Mouse (Mus musculus): Measurements from ENCODE around the gene Ano10. TPM values are rescaled to one million over a fixed set of nuclear protein-coding genes. Genes with fewer than 3 reads are reported as not detected.

The Ano10 gene
- total and polyA plus RNA-seq, 3 experiments: 3.2 to 26.8 (median 8.3) TPM

GRCm38 (mm10) chr9:122155193-122155592 is 139.0 kb downstream of the Ano10 start:
- Histone ChIP-seq H3K27me3 (ENCODE audit: insufficient read depth, low read length) (no peaks in the 10 kb centered on the region), H3K9me3 (replicated peaks) (peaks cover 4% of the 10 kb centered on the region), H3K36me3 (replicated peaks) (peaks cover 66% of the 10 kb centered on the region), H3K4me1 (ENCODE audit: insufficient read depth, low read depth, low read length) (no peaks in the 10 kb centered on the region), H3K4me3 (ENCODE audit: low read depth, low read length) (no peak overlapping the region)
- no peak for TF ChIP-seq POLR2AphosphoS5 (IDR thresholded peaks at IDR 0.05; ENCODE audit: insufficient replicate concordance, low read depth, low read length)
- no peak for TF ChIP-seq GATA2 (IDR thresholded peaks at IDR 0.05; ENCODE audit: borderline replicate concordance, low read depth, low read length)
- no peak for TF ChIP-seq TAL1 (conservative IDR thresholded peaks at IDR 0.05; ENCODE audit: low read depth, low read length)
- TF ChIP-seq GATA1 (IDR thresholded peaks at IDR 0.05; ENCODE audit: borderline replicate concordance, low read length): no peak
- TF ChIP-seq CTCF (IDR thresholded peaks at IDR 0.05; ENCODE audit: low read depth, low read length): no peak
- ATAC-seq (ENCODE audit: extremely low read depth, insufficient number of reproducible peaks, low FRiP score, poor library complexity, severe bottlenecking): no peak
- DNase-seq (ENCODE audit: low spot score): no peak

DNA sequence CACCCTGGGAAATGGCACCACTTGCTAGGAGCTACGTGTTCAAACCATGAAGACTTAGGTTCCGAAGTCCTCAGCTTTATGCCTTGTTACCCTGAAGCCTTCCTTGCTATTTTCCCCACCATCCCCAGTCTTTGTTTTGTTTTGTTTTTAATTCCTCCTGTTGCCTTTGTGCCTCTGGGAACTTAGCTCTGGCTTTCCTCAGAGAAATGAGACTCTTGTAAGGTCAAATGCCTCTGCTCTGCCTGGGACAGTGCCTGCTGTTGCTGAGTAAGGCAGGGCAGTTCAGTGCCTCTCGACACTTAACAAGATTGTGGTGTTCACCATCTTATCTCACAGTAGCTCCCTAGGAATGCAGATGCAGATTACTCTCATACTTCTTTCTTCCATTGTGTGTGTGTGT is 140.8 kb downstream of the Ano10 start:
- DNase-seq (ENCODE audit: low spot score) (no peak), ATAC-seq (ENCODE audit: extremely low read depth, insufficient number of reproducible peaks, low FRiP score, poor library complexity, severe bottlenecking) (no peak)
- H3K9me3 ChIP-seq (replicated peaks): peaks cover 4% of the 10 kb centered on the region
- no peak overlapping the region for H3K4me3 ChIP-seq (ENCODE audit: low read depth, low read length)
- no peak for TF ChIP-seq POLR2AphosphoS5 (IDR thresholded peaks at IDR 0.05; ENCODE audit: insufficient replicate concordance, low read depth, low read length)
- TF ChIP-seq CTCF (IDR thresholded peaks at IDR 0.05; ENCODE audit: low read depth, low read length): no peak
- no peak for TF ChIP-seq TAL1 (conservative IDR thresholded peaks at IDR 0.05; ENCODE audit: low read depth, low read length)
- TF ChIP-seq GATA1 (IDR thresholded peaks at IDR 0.05; ENCODE audit: borderline replicate concordance, low read length): no peak
- TF ChIP-seq GATA2 (IDR thresholded peaks at IDR 0.05; ENCODE audit: borderline replicate concordance, low read depth, low read length): no peak
- peaks cover 60% of the 10 kb centered on the region for H3K36me3 ChIP-seq (replicated peaks)
- H3K27me3 ChIP-seq (ENCODE audit: insufficient read depth, low read length): no peaks in the 10 kb centered on the region
- H3K4me1 ChIP-seq (ENCODE audit: insufficient read depth, low read depth, low read length): no peaks in the 10 kb centered on the region

DNA sequence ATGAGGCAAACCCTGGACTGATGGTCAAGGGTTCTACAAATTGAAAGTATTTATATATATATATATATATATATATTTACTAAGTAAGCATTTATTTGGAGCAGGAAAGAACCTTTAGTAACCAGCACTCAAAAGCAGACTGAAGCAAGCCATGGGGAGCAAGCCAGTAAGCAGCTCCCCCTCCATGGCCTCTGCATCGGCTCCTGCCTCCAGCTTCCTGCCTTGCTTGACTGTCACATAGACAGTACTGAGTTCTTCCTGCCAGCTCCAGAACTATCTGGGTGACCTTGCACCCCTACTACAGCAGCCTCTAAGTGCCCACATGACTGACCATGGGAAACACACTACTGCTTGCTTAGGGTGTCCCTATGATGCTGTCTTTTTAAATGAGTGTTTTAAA is 141.7 kb downstream of the Ano10 start:
- DNase-seq (ENCODE audit: low spot score) (no peak), ATAC-seq (ENCODE audit: extremely low read depth, insufficient number of reproducible peaks, low FRiP score, poor library complexity, severe bottlenecking) (no peak)
- TF ChIP-seq GATA1 (IDR thresholded peaks at IDR 0.05; ENCODE audit: borderline replicate concordance, low read length) (no peak), TAL1 (conservative IDR thresholded peaks at IDR 0.05; ENCODE audit: low read depth, low read length) (no peak), CTCF (IDR thresholded peaks at IDR 0.05; ENCODE audit: low read depth, low read length) (no peak), GATA2 (IDR thresholded peaks at IDR 0.05; ENCODE audit: borderline replicate concordance, low read depth, low read length) (no peak)
- Histone ChIP-seq H3K4me1 (ENCODE audit: insufficient read depth, low read depth, low read length) (no peaks in the 10 kb centered on the region), H3K36me3 (replicated peaks) (peaks cover 52% of the 10 kb centered on the region), H3K9me3 (replicated peaks) (peaks cover 4% of the 10 kb centered on the region), H3K4me3 (ENCODE audit: low read depth, low read length) (no peak overlapping the region), H3K27me3 (ENCODE audit: insufficient read depth, low read length) (no peaks in the 10 kb centered on the region)

DNA sequence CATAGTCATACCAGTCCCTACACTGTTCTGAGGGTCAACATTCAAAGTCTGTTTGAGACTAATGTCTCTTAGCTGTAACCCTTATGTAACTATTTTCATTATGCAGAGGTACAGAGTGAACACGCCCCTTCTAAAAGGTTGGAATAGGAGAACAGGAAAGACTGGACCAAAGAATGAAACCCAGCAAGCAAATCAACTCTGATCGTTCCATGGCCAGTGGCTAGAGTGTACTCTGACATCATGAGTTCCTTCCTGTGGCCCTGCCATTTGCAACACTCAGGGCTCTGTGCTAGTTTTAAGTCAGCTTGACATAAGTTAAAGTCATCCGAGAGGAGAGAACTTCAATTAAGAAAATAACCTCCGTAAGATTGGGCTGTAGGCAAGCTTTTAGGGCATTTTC is 142.2 kb downstream of the Ano10 start:
- peaks cover 4% of the 10 kb centered on the region for H3K9me3 ChIP-seq (replicated peaks)
- H3K27me3 ChIP-seq (ENCODE audit: insufficient read depth, low read length): no peaks in the 10 kb centered on the region
- H3K4me1 ChIP-seq (ENCODE audit: insufficient read depth, low read depth, low read length): no peaks in the 10 kb centered on the region
- no peak for TF ChIP-seq CTCF (IDR thresholded peaks at IDR 0.05; ENCODE audit: low read depth, low read length)
- no peak for TF ChIP-seq POLR2AphosphoS5 (IDR thresholded peaks at IDR 0.05; ENCODE audit: insufficient replicate concordance, low read depth, low read length)
- no peak for TF ChIP-seq TAL1 (conservative IDR thresholded peaks at IDR 0.05; ENCODE audit: low read depth, low read length)
- no peak for TF ChIP-seq GATA1 (IDR thresholded peaks at IDR 0.05; ENCODE audit: borderline replicate concordance, low read length)
- no peak for TF ChIP-seq GATA2 (IDR thresholded peaks at IDR 0.05; ENCODE audit: borderline replicate concordance, low read depth, low read length)
- DNase-seq (ENCODE audit: low spot score): no peak
- ATAC-seq (ENCODE audit: extremely low read depth, insufficient number of reproducible peaks, low FRiP score, poor library complexity, severe bottlenecking): no peak
- H3K36me3 ChIP-seq (replicated peaks): peaks cover 48% of the 10 kb centered on the region
- no peak overlapping the region for H3K4me3 ChIP-seq (ENCODE audit: low read depth, low read length)

DNA sequence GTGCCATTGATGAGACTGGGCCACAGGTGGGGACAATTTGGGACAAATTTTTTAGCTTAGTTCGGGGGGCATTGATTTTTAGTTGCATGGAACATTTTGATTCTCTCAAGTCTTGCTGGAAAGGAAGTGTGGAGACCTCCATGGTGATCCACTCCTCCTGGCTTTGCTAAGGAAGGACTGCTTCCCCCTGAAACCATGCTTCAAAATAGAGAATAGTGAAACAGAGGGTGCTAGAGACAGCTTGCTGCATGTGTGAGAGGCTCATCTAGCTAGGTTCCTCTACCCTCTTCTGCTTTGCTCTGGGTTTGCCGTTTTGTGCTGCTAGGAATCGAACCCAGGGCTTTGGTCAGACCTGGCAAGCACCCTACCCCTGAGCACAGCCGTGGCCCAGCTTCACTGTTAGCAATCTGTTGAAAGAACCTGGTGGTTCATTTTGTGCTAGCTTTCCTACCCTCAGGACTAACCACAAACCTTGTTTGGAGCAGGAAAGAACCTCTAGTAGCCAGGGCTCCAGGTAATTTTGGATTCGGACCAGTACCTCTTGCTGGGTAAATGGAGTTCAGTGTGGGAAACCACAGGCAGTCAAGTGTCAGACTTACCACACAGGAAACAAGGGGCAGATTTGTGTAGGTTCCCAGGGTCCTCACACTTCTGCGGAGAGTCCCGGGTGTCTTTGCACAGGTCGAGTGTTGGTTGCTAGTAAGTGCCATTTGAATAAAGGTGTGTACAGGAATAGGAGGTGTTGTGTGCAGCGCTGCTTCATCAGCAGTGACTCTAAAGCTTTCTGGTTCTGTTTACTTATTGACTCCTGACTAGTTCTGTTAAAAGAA is 144.0 kb downstream of the Ano10 start:
- no peaks in the 10 kb centered on the region for H3K9me3 ChIP-seq (replicated peaks)
- TF ChIP-seq POLR2AphosphoS5 (IDR thresholded peaks at IDR 0.05; ENCODE audit: insufficient replicate concordance, low read depth, low read length): no peak
- no peak for TF ChIP-seq CTCF (IDR thresholded peaks at IDR 0.05; ENCODE audit: low read depth, low read length)
- TF ChIP-seq TAL1 (conservative IDR thresholded peaks at IDR 0.05; ENCODE audit: low read depth, low read length): no peak
- no peak for TF ChIP-seq GATA1 (IDR thresholded peaks at IDR 0.05; ENCODE audit: borderline replicate concordance, low read length)
- TF ChIP-seq GATA2 (IDR thresholded peaks at IDR 0.05; ENCODE audit: borderline replicate concordance, low read depth, low read length): no peak
- no peak overlapping the region for H3K4me3 ChIP-seq (ENCODE audit: low read depth, low read length)
- DNase-seq (ENCODE audit: low spot score) (no peak), ATAC-seq (ENCODE audit: extremely low read depth, insufficient number of reproducible peaks, low FRiP score, poor library complexity, severe bottlenecking) (no peak)
- no peaks in the 10 kb centered on the region for H3K27me3 ChIP-seq (ENCODE audit: insufficient read depth, low read length)
- peaks cover 41% of the 10 kb centered on the region for H3K36me3 ChIP-seq (replicated peaks)
- H3K4me1 ChIP-seq (ENCODE audit: insufficient read depth, low read depth, low read length): peaks cover 11% of the 10 kb centered on the region

DNA sequence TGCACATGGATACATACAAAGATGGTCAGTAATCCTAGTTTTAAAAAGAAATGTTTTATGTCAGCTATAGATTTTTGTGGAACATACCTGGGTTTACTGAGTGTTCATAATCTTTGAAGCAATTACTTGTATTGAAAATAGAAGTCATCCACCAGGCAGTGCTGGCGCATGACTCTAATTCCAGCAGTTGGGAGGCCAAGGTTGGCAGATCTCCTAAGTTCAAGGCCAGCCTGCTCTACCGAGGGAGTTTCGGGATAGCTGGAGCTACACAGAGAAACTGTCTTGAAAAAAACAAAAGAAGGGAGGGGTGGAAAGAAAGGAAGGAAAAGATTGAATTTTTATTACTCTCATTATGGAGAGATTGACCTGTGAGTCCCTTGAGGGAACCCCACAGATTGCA is 145.9 kb downstream of the Ano10 start:
- ATAC-seq (ENCODE audit: extremely low read depth, insufficient number of reproducible peaks, low FRiP score, poor library complexity, severe bottlenecking) (no peak), DNase-seq (ENCODE audit: low spot score) (no peak)
- Histone ChIP-seq H3K4me1 (ENCODE audit: insufficient read depth, low read depth, low read length) (peaks cover 11% of the 10 kb centered on the region), H3K4me3 (ENCODE audit: low read depth, low read length) (no peak overlapping the region), H3K27me3 (ENCODE audit: insufficient read depth, low read length) (no peaks in the 10 kb centered on the region), H3K36me3 (replicated peaks) (peaks cover 40% of the 10 kb centered on the region), H3K9me3 (replicated peaks) (no peaks in the 10 kb centered on the region; the same call in none of the 2 replicates)
- TF ChIP-seq CTCF (IDR thresholded peaks at IDR 0.05; ENCODE audit: low read depth, low read length) (no peak), POLR2AphosphoS5 (IDR thresholded peaks at IDR 0.05; ENCODE audit: insufficient replicate concordance, low read depth, low read length) (no peak), GATA1 (IDR thresholded peaks at IDR 0.05; ENCODE audit: borderline replicate concordance, low read length) (no peak), TAL1 (conservative IDR thresholded peaks at IDR 0.05; ENCODE audit: low read depth, low read length) (no peak)

Data from G1E (cell line).